Mouse (Mus musculus): Measurements from ENCODE around the gene Ms4a2.

Gene Ms4a2

GRCm38 (mm10) chr19:11589205-11589604, 34.3 kb downstream of the Ms4a2 start:
- DNase-seq (ENCODE audit: low spot score in 2 of 2) = no peak

DNA sequence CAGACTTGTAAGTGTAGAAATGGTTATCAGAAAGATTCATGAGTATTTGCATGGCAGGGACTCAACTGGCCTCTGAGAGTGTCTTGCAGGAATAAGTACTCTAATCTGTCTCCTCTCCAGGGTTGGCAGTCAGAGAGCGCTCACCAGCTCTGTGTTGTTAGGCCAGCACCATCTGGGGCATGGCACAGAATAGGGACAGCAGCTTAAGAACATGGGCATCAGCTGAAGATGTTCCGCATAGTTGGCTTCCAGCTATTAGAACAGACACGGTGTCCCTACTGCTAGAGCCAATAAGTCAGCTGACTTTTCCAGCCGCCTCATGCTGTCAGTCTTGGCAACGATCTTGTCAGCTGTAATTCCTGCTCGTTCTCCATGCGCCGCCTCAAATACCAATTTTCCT, 48.6 kb downstream of the Ms4a2 start:
- no peak for DNase-seq (ENCODE audit: low spot score in 2 of 2)
